Mouse (Mus musculus) activated CD4-positive, CD25-positive, alpha-beta regulatory T cell, adult 4 months (primary cell): ENCODE data around the gene Nek6. TPM values are rescaled to one million over a fixed set of nuclear protein-coding genes. Genes with fewer than 3 reads are reported as not detected.

Experiments used
- ATAC-seq: one replicate; pipeline ENCODE4 v1.8.0; 2017
- polyA plus RNA-seq, 2 experiments: library from polyadenylated mRNA; unstranded; fragments of 100-300 nt; shearing (Covaris generic); gene quantifications; one replicate each; pipeline ENCODE4 v1.2.1; 2017

Nek6 gene
- polyA plus RNA-seq: 1 to 10 TPM; 3.0 to 3.5 TPM

DNA sequence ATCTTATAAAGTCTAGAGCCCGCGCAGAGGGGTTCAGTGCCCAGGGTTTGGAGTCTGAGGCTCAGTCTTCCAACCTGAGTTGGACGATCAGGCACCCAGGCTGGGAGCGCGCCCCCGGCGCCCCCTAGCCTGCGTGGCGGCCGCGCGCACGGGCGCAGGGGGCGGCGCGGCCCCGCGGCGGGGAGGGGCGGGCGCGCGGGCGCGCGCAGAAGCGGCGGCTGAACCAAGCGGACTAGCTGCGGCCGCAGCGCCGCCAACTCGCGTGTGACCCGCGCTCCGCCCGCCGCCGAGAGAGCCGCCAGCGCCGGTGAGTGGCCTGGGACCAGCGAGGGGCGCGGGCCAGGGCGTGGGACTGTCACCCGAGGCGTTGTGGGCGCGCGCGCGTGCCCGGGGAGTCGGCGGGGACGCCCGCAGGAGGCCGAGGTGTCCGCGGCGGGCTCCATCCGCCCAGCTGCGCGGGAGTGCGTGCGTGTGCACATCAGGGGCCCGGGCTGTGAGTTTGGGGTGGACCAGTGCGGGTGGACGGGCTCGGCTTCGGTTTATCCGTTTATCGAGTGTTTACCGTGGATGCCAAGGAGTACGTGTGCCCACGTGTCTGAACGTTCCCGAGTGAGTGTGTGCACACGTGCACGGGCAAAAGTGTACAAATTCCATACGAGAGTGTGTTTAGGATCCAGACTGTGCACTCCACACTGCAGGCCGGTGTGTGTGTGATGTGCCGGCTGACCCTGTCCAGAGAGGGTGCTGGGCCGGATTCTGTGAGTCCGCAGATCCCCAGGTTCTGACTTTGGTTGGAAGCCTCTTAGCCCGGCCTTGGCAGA, at the start of gene Nek6:
Gene Nek6, plus strand, starts transcription at position 157 of the 821 bp plus-strand sequence.
- ATAC-seq: peak; percentile 54

DNA sequence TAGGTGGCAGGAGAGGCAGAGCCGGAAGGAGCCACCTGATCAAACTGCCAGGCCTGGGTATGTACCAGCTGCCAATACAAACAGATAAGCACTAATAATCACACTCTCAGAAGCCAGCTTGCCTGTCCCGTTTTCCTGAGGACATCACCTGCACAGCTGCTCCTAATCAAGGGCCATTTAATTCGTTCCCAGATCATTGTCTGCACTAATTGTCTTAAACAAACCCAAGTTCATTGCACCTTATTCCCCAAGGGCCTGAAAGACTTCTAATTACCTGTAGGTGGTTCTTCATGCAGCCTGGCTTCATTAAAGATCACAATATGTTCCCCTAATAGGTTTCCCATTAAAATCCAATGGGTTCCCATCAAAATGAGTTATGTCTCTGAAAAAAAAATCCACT, 49.1 kb upstream of the Nek6 start:
- ATAC-seq: no peak

DNA sequence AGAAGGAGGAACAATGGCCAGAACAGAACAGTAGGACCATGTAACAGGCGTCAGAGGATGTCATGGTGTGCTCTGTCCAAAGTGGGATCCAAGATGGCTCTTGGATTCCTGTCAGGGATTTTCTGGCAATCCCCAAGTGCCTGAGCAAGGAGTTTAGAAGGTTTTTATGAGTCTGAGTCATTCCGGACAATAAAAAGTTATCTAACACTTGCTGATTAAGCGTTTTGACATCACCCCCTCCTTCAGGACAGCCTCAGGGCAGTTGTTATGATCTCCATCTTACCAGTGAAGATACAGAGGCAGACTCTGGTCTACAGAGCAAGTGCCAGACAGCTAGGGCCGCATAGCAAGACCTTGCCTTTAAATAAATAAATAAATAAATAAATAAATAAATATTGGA, 42.6 kb upstream of the Nek6 start:
- ATAC-seq: no peak

DNA sequence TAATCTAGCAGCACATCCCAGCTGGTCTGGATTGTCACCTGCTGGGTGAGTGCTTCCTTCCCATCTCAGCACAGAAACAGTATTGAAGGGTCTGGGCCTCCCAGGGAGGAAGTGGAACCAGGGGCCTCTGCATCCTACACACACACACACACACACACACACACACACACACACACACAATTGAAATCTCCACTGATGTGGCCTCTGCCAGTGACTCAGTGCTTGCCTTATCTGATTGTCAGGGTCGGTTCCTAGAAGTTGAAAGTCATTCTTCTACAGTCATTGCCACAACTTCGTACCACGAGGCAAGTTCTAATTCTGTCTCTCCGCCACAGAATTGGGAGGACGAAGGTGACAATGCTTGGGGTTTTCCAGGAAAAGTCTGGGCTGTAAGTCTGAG, 39.7 kb upstream of the Nek6 start:
- peak; percentile 67 for ATAC-seq

DNA sequence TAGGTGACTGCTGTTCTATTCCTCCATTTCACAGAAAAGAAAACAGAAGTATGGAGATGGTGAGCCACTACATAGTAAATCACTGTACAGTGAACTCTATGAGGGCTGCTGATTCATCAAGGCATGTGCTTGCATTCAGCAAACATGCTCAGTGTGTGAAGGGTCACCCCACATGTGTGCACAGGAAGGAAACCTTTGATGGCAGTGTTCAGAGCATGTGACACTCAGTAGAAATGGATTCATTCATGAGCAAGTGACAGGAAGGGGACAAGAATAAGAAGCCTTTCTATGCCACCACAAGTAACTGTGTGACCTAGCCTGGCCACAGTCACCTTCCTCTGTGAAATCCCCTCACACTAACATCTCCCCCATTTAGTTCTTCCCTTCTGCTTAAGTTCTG, 38.6 kb upstream of the Nek6 start:
- peak; percentile 73 for ATAC-seq

DNA sequence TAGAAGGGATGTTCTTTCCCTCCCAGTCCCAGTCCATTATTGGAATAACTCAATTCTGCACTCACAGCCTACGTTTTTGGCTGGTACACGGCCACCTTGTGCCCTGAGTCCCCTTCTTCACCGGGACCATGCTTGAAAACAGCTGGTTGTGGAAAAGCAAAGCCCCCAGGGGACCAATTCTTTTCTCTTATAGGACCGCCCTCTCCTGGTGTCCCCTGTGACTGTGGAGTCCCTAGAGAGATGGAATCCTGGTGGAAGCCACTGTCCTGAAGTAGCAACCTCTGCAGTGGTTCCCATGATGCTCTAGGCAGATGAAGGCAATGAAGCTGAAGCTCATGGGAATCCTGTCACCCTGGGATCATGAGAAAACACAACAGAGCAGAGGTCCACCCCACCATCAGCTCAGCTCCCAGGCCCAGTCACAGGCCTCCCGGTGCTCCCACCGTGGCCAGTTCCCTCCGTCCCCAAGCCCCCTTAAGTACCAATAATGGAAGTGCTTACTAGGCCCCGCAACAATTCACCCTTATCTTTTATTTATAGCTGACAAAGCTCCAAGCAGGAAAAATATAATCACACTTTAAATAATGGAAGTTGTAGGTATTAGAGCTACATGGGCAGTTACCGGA, 34.5 kb upstream of the Nek6 start:
- no peak for ATAC-seq

DNA sequence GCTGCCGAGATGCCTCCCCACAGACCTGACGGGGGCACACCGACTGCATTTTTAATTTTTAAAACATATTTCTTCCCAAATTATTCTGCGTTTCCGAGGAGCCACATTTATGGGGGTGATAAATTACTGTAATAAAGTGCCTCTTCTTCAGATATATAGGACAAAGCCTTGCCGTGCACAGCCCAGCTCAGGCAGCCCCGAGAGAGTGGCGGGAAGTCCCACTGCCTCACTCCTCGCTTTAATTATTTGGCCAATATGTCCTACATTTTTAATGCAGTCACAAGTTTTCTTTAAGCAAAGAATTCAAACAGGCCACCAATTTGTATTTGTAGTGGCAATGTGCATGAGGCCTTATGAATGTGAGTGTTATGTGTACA, 34.0 kb upstream of the Nek6 start:
- no peak for ATAC-seq

DNA sequence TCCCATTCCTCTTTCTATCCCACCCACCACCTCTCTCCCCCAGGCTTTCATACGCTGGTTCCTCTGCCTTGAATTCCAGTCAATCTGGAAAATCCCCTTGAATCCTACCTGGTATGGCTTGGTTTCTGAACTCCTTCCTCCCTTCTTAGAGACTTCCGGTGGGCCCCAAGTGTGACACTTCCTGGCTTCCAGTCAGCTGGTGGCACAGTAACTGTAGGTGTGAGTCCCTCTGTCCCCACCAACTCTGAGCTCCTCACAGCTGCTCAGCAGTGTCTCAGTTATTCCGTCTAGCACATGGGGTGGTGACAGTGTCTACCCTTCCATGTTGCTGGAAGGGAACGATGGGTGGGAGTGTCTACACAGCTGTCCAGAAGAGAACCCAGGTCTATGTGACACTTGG, 32.8 kb upstream of the Nek6 start:
- ATAC-seq: peak; percentile 78

DNA sequence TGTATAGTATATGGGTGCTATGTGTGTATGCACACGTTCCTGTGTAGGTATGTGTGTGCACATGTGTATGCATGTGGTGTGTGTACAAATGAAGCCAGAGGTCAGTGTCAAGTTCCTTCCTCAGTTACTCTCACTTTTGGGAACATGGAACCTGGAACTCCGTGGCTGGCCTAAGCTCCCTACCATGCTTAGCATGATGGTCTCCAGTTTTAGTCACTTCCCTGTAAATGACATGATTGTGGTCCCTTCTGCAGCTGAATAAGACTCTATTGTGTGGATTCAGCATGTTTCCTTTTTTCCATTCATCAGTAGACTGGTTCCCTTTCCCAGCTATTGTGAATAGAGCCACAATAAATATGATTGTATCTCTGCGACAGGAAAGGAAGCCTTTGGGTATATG, 31.9 kb upstream of the Nek6 start:
- no peak for ATAC-seq

DNA sequence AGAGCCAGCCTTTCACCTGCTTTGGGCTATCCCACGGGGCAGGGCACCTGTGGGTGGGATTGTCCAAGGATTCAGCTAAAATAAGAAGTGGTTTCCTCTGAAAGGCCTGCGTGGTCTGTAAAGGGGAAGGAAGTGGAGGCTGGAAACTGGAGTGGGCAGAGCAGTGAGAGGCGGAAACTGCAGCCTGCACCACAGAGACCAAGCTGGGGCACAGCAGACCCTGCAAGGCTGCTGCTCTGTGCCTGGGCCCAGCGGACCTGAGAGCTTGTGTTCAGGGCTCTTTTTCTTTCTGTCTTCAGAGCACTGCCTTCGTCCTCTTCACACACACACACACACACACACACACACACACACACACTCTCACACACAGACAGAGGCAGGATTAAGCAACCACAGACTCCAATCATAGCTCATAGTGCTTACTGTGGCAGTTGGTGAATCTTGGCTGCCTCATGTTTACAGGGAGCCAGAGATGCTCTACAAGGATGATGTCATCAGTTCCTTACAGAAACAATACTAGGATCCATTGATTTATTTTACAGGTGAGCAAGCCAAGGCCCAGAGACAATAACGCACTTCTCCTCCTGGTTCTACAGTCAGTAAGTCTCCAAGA, 30.2 kb upstream of the Nek6 start:
- peak; percentile 18 for ATAC-seq

DNA sequence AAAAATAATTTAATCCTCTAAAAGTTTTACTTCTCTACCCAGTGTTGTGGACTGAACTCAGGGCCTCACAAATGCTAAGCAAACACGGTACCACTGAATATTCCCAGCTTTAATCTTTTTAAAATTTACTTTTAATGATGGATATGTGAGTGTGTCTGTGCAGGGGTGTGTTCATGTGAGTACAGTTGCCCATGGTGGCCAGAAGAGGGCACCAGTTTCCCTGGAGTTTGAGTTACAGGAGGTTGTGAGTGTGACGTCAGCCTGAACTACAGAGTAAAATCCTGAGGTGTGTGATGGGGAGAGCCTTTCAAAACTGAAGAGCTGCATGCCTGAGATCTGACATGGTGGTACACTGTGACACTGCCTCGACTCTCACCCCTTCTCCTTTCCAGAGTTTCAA, 29.3 kb upstream of the Nek6 start:
- ATAC-seq: no peak

DNA sequence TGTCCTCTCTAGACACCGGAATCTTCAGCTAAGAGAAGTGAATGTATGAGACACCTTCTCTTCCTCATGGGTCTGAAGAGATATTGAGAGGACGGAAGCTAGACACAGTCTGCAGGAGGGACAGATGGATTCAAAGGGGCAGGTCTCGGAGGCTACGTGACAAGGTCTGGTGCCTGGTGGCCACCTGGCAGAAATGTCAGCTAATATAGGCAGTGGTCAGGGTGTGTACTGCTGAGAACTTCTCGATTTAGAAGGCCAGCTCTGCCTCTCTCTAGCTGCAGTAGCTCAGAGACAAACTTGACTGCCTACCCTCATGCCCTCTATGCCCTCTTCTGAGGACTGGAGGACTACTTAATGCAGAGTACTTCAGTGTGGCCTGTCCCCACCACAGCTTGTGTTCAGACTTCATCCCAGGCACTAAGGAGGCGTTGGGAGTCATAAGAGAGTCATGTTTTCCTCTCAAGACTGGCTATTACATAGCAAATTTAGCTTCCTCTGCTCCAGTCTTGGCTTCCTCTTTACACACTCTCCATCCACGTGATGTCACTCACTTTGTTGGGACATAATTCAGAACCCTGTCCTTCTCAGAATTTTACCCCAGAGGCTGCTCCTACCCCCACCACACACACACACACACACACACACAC, 28.3 kb upstream of the Nek6 start:
- no peak for ATAC-seq

DNA sequence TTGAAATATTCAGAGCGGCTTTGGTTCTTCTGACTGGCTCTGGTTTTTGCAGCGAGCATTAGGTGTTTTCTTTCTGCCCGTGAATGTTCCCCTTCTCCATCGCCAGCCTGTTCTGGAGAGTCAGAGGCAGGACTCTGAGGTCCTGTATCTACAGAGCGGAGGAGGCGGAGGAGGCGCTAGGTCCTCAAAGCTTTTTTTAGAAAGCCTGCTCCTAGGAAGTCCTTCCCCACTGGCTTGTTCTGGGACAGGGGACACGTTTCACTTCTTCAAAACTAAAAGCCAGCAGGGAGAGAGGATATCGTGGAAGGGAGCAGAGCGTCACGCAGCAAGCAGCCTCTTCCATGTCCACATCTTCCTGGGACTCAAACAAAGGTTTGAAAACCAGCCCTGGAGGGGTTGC, 26.9 kb upstream of the Nek6 start:
- ATAC-seq: no peak

DNA sequence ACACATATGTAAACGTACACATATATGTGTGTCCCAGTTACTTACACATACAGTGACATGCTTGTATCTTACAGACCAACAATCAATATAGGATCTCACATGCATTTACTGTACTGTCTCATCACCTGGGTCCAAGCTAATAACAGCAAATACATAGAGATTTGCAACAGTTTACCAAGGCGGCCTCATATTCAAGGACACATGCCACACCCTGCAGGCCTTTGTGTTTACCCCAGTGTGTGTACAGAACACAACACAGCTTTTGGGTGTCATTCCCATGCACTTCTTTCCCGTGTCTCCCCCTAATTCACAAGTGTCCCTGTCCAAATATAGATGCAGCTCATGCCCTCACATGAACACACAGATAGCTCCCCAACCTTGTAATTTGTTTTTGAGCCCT, 26.0 kb upstream of the Nek6 start:
- ATAC-seq: no peak

DNA sequence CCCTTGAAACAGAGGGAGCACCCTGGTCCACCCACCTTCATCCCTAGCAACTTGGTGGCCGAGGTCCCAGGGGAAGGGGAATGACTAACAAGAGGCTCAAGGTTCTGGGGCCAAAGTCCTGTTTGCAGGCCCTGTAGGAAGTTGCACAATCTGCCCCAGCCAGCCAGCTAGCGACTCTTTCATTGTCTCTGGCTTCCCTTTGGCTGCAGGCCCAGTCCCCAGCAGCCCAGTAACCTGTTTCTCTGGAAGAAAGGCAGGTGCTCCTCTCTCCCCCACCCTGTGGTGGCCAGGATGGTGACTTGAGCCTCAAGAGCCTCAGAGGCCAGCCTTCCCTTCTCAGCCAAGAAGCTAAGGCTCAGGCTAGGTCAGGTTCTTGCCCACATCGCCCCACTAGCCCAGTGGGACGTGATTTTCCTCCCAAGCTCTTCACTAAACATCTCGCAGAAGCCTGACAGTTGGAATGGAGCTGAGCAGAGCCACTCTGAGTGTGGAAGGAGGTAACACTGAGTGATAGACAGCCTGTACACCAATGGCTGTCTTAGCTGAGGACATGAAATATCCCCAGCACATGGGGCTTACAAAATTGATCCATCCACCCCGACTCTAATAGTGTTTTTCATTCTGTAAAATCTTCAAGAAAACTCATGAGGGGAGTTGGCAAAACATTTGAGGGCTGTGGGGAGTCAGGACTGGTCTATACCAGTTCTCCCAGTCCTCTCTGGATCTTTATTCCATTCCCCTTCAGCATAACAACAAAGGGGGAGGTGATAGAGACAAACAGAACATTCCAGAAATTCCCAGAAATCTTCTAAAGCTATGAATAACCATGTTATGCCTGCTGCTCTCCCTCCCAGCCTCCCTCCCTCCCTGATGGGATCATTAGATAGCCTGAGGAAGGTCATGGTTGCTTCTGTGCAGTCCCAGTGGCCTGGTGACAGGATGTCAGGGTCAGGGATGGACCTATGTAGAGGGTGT, 25.2 kb upstream of the Nek6 start:
- ATAC-seq: no peak

DNA sequence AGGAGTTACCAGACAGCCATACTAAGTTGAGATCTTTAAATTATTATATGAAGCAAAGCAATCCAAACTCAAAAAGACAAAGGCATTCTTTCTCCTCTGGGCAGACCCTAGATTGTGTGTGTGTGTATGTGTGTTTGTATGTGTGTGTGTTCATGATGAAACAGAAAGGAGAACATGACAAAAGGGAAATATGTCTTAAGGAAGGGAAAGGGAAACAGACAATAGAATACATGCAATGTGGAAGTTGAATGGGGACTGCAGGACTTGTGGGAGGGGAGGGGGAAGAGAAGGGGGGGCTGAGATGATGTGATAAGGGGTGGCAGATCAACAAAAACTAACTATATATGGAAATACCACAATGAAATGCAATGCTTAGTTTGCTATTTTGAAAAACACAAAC, 13.8 kb upstream of the Nek6 start:
- no peak for ATAC-seq

DNA sequence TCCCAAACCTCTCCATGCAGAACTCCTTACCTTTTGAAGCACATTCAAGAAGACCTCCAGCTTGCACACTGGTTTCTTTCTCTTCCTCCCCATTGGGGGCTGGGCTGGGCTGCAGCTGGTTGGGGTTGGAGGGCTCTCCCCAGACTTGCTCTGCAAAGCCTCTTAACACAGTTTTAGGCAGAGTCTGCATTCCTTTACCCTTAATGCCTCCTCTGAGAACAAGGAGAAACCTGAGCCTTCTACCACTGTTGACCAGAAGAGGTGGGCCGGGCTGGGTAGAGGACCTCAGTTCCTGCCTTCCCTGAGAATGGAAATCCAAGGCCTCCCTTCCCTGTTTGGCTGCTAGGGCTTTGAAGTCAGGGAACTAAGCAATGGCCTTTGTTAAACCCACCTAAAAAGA, 9.8 kb upstream of the Nek6 start:
- no peak for ATAC-seq

DNA sequence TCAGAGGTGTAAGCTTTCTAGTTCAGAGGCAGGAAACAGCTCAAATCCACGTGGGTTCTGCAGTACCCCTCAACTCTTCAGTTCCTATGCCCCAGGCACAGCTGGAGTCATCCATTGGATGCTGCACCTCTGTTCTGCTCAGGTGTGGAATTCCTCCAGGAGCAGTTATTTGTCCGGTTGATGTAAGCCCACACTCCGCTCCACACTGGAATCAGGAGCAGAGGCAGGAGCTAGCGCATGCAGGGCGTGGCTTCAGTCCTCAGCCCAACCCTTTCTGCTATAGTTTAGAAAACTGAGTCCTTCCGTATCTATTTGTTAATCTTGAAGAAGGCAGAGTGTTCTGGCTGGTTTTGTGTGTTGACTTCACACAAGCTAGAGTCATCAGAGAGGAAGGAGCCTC, 9.3 kb upstream of the Nek6 start:
- no peak for ATAC-seq

DNA sequence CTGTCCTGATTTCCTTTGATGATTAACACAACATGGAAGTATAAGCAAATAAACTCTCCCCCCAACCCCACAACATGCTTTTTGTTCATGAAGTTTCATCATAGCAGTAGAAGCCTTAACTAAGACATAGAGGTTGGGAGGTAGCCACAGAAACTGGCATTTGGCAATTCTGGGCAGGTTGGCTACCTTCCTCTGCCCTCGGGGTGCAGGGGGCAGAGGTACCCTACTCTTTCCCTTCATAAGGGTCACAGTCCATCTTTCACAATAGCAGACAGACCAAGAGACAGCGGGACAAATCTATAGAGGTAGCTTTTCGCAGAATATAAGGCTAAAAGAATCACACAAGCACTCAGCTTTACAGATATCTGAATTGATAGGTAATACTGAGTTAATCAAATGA, 8.7 kb upstream of the Nek6 start:
- no peak for ATAC-seq

DNA sequence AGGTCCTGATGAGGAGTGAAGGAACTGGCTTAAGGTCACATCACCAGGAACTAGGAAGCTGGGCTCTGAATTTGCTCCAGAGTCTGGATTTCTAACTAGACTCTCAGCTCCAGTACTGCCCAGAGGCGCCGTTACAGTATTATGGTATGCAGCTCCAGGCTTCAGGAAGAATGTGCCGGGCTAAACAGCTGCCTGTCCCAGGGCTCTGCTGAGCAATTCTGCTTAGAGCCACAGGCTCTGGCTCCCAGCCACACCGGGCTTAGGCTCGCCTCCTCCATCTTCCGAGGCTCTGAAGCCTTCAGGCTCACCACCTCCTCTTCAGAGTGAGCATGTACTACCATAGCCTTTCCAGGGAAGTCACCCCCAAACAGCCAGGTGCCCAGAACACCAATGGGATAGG, 7.1 kb upstream of the Nek6 start:
- no peak for ATAC-seq

DNA sequence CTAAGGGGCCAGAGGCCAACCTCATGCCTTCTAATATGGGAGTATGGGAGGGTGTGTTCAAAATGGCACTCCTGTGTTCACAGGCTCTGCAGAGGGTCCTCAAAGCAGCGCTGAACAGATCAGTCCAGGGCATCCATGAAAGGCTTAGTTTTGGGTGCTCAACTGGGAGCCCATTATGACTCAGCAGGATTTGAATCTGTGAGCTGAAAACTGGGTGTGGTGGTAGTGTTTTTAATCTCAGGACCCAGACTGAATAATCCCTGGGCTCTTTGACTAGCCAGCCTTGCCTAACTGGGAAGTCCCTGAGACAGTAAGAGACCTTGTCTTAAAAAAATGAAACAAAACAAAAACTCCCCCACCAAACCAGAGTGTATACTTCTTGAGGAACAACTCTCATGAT, 4.3 kb upstream of the Nek6 start:
- ATAC-seq: no peak

DNA sequence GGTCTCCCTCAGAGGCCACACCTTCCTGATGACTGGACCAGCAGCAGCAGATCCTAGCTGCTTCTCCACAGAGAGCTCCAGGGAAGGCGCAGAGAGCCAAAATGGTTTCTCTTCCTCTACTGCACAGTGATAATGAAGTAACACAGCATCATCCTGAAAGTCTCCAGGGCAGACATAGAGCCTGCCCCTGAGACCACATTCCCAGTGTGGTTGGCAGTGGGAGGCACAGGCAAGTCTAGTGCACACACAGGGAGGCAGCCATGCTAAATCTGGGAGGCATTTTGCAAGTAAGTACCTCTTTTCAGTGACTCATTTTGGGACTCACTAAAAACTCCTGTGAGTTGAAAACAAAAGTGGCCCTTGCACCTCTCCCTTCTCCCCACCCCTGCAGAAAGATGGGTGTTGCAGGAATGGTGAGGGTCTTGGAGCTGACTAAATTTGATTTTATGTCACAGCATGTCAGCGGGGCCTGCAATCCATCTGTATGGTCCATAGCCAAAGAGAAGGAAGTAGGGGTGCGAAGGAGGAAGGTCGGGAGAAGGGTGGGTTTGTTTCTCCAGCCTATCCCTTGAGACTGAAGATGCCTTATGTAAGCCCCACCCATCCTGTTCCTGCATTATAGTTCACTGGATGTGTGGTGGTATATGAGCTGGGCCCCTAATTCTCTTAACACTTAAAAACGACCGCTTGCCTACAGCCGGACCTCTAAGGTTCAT, 2.3 kb upstream of the Nek6 start:
- ATAC-seq: no peak
